Mouse (Mus musculus) megakaryocyte, embryonic 14.5 days (primary cell): Measurements from ENCODE around the gene Usp32. TPM values are rescaled to one million over a fixed set of nuclear protein-coding genes. Genes with fewer than 3 reads are reported as not detected.
A peak's percentile ranks its signal among the peaks of the same experiment; 100 is the strongest.

Source experiments
- H3K27me3 ChIP-seq: replicated peaks from 2 replicates; pipeline ENCODE3; 2012; ENCODE audit warnings: inconsistent platforms
- H3K36me3 ChIP-seq: replicated peaks from 2 replicates; pipeline ENCODE3; 2012; ENCODE audit warnings: low read length, inconsistent platforms, mixed read lengths
- H3K4me1 ChIP-seq: 2 replicates; pipeline ENCODE4 v1.6.1; 2012; ENCODE audit warnings: inconsistent platforms
- H3K4me3 ChIP-seq: replicated peaks from 2 replicates; pipeline ENCODE3; 2012; ENCODE audit warnings: moderate library complexity, mild to moderate bottlenecking, inconsistent platforms
- H3K9me3 ChIP-seq: 2 replicates; pipeline ENCODE4 v1.6.1; 2012; ENCODE audit warnings: inconsistent platforms
- FLI1 ChIP-seq: IDR thresholded peaks from 2 replicates; pipeline ENCODE4 v1.6.1; 2012; ENCODE audit warnings: low read length, inconsistent platforms, mixed read lengths
- GATA1 ChIP-seq: IDR thresholded peaks from 3 replicates; pipeline ENCODE4 v1.6.1; 2012; ENCODE audit warnings: mixed read lengths, low read length, inconsistent platforms, borderline replicate concordance
- polyA plus RNA-seq: library from polyadenylated mRNA; stranded (reverse); fragments of >175 nt; gene quantifications from 2 replicates; pipeline ENCODE4 v1.2.3, GENCODE M21; 2012; ENCODE audit warnings: low replicate concordance; ENCODE audit not compliant: insufficient read depth

The Usp32 gene
- polyA plus RNA-seq, 1 experiment, result 5.5 TPM

DNA sequence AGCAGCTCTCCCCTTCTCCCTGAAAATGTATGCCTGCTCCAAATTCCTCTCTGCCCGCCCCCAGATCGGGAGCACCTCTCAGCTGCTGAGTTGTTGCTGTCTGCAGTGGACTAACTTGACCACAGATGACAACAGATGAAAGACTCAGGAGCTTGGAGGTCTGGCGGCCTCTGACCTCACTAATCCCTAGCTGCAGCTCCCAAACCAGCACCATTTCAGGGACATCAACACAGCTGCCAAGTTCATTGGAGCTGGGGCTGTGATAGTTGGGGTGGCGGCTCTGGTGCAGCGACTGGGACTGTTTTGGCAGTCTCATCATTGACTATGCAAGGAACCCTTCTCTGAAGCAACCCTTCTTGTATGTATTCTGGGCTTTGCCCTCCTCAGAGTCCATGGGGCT lies 44.8 kb downstream of the Usp32 start:
- TF ChIP-seq FLI1, result no peak
- no peak for TF ChIP-seq GATA1
- Histone ChIP-seq H3K36me3 (peaks cover 49% of the 10 kb centered on the region), H3K4me1 (peaks cover 39% of the 10 kb centered on the region), H3K27me3 (no peaks in the 10 kb centered on the region), H3K9me3 (no peaks in the 10 kb centered on the region), H3K4me3 (peak overlapping the region; percentile 53)

- Histone ChIP-seq H3K4me1 (peaks cover 17% of the 10 kb centered on the region; the same call in 1 of the 2 replicates), H3K27me3 (no peaks in the 10 kb centered on the region), H3K36me3 (peaks cover 70% of the 10 kb centered on the region), H3K9me3 (no peaks in the 10 kb centered on the region), H3K4me3 (no peak overlapping the region)
- TF ChIP-seq GATA1 (no peak), FLI1 (no peak)
Observed at GRCm38 (mm10) chr11:85086253-85086652, 53.7 kb downstream of the Usp32 start.

DNA sequence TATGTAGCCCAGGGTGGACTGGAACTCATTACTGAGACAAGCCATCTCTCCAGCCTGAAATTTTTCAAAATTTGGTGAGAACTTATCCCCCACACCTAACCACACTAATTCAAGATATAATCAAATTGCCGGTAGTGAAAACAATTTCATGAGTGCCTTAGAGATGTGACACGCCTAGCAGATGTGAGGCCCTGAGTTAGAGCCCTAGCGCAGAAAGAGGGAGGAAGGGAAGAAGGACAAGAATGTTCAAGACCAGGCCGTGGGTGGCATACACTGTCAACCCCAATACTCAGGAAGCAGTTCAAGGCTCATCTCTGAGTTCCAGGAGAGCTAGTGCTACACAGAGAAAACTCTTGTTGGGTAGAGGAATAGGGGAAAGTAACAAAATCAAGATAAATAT lies 72.1 kb downstream of the Usp32 start:
- H3K36me3 ChIP-seq, result peaks cover 49% of the 10 kb centered on the region
- no peak overlapping the region for H3K4me3 ChIP-seq
- no peak for TF ChIP-seq GATA1
- TF ChIP-seq FLI1, result no peak

GRCm38 (mm10) chr11:85058562-85058961 lies 81.4 kb downstream of the Usp32 start:
- TF ChIP-seq FLI1 (no peak), GATA1 (no peak)
- H3K4me1 ChIP-seq, result peaks cover 27% of the 10 kb centered on the region
- H3K4me3 ChIP-seq, result no peak overlapping the region
- peaks cover 56% of the 10 kb centered on the region for H3K36me3 ChIP-seq
- H3K27me3 ChIP-seq, result no peaks in the 10 kb centered on the region
- no peaks in the 10 kb centered on the region; the same call in 1 of the 2 replicates for H3K9me3 ChIP-seq

More for the DNA sequence above, 72.1 kb downstream of the Usp32 start:
- Histone ChIP-seq H3K27me3 (no peaks in the 10 kb centered on the region), H3K9me3 (no peaks in the 10 kb centered on the region; the same call in 1 of the 2 replicates), H3K4me1 (peaks cover 5% of the 10 kb centered on the region; the same call in 1 of the 2 replicates)

GRCm38 (mm10) chr11:85057544-85057943 lies 82.4 kb downstream of the Usp32 start:
- H3K9me3 ChIP-seq, result no peaks in the 10 kb centered on the region
- peaks cover 27% of the 10 kb centered on the region for H3K4me1 ChIP-seq
- TF ChIP-seq FLI1, result no peak
- no peak for TF ChIP-seq GATA1
- no peaks in the 10 kb centered on the region for H3K27me3 ChIP-seq
- peaks cover 58% of the 10 kb centered on the region for H3K36me3 ChIP-seq
- no peak overlapping the region for H3K4me3 ChIP-seq

- Histone ChIP-seq H3K27me3 (no peaks in the 10 kb centered on the region), H3K4me3 (no peak overlapping the region), H3K36me3 (peaks cover 58% of the 10 kb centered on the region), H3K9me3 (no peaks in the 10 kb centered on the region), H3K4me1 (peaks cover 27% of the 10 kb centered on the region)
- TF ChIP-seq GATA1, result no peak
- no peak for TF ChIP-seq FLI1
Observed at GRCm38 (mm10) chr11:85056901-85057300, 83.1 kb downstream of the Usp32 start.

- Histone ChIP-seq H3K4me3 (no peak overlapping the region), H3K36me3 (peaks cover 70% of the 10 kb centered on the region), H3K27me3 (no peaks in the 10 kb centered on the region), H3K4me1 (peaks cover 27% of the 10 kb centered on the region), H3K9me3 (no peaks in the 10 kb centered on the region)
- no peak for TF ChIP-seq GATA1
- no peak for TF ChIP-seq FLI1
Observed at GRCm38 (mm10) chr11:85055561-85055960, 84.4 kb downstream of the Usp32 start.

DNA sequence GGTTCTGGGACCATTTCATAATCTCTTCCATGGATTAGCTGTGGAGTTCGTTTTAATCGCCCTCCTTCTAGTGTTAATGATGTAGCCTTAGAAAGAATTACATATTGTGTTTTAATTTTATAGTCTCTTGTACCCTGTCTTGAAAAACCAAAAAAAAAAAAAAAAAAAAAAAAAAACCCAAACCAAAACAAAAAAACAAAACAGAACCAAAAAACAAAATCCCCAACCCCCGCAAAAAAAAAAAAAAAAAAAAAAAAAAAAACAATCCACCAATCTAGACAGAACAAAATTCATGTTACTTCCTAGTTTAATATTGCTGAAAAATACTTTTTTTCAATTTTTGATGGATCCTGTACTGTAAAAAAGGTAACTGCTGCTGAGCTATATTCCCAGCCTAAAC lies 100.7 kb downstream of the Usp32 start:
- peaks cover 4% of the 10 kb centered on the region; the same call in 1 of the 2 replicates for H3K4me1 ChIP-seq
- no peak for TF ChIP-seq FLI1
- TF ChIP-seq GATA1, result no peak
- H3K36me3 ChIP-seq, result peaks cover 84% of the 10 kb centered on the region
- H3K27me3 ChIP-seq, result no peaks in the 10 kb centered on the region
- H3K4me3 ChIP-seq, result no peak overlapping the region
- H3K9me3 ChIP-seq, result no peaks in the 10 kb centered on the region

DNA sequence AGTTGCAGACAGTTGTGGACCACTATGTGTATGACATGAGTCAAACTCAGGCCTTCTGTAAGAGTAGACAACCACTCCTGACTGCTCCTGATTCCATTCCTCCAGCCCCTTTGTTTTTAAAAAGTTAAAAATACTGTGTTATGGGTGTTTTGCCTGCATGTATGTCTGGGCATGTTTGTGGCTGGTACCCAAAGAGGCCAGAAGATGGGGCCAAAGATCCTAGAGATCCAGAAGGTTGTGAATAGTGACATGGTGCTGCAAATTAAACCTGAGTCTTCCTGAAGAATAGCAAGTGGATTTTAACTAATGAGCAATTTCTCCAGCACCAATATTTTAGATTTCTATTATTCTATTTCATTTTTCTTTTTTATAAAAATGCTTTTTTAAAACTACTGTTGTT lies 126.8 kb downstream of the Usp32 start:
- TF ChIP-seq GATA1, result no peak
- TF ChIP-seq FLI1, result no peak
- no peaks in the 10 kb centered on the region for H3K27me3 ChIP-seq
- no peak overlapping the region for H3K4me3 ChIP-seq
- H3K36me3 ChIP-seq, result peaks cover 93% of the 10 kb centered on the region
- H3K9me3 ChIP-seq, result no peaks in the 10 kb centered on the region
- H3K4me1 ChIP-seq, result no peaks in the 10 kb centered on the region

GRCm38 (mm10) chr11:85003566-85003965 lies 136.4 kb downstream of the Usp32 start:
- Histone ChIP-seq H3K27me3 (no peaks in the 10 kb centered on the region), H3K36me3 (peaks cover 85% of the 10 kb centered on the region), H3K9me3 (no peaks in the 10 kb centered on the region), H3K4me3 (no peak overlapping the region), H3K4me1 (peaks cover 10% of the 10 kb centered on the region; the same call in 1 of the 2 replicates)
- TF ChIP-seq GATA1 (no peak), FLI1 (no peak)

DNA sequence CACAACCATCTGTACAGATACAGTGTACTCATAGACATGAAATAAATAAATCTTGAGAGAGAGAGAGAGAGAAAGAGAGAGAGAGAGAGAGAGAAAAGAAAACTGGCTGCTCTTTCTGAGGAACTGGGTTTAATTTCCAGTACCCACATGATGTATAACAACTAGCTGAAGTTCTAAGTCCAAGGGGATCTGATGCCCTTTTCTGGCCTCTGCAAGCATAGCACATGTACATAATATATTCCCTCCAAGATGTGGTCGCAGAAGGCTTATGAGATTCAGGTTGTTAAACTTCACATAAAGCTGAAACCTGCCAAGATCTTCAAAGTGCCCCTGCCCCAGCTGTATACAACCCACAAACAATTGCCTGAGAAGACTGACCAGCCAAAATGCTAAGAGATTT lies 144.7 kb downstream of the Usp32 start:
- Histone ChIP-seq H3K36me3 (peaks cover 73% of the 10 kb centered on the region), H3K9me3 (no peaks in the 10 kb centered on the region), H3K4me3 (no peak overlapping the region), H3K27me3 (no peaks in the 10 kb centered on the region), H3K4me1 (no peaks in the 10 kb centered on the region)
- no peak for TF ChIP-seq FLI1
- TF ChIP-seq GATA1, result no peak

- Histone ChIP-seq H3K27me3 (no peaks in the 10 kb centered on the region), H3K9me3 (no peaks in the 10 kb centered on the region), H3K4me1 (no peaks in the 10 kb centered on the region), H3K4me3 (no peak overlapping the region), H3K36me3 (peaks cover 88% of the 10 kb centered on the region)
- no peak for TF ChIP-seq FLI1
- no peak for TF ChIP-seq GATA1
Observed at GRCm38 (mm10) chr11:84992996-84993395, 147.0 kb downstream of the Usp32 start.
